Mouse (Mus musculus) activated CD4-positive, CD25-positive, alpha-beta regulatory T cell, adult 4 months (primary cell): ENCODE data around the gene Smo. TPM values are rescaled to one million over a fixed set of nuclear protein-coding genes. Genes with fewer than 3 reads are reported as not detected.

ENCODE experiments used
- ATAC-seq: one replicate; pipeline ENCODE4 v1.8.0; 2017
- polyA plus RNA-seq, 2 experiments: library from polyadenylated mRNA; unstranded; fragments of 100-300 nt; shearing (Covaris generic); gene quantifications; one replicate each; pipeline ENCODE4 v1.2.1; 2017

The Smo gene
- polyA plus RNA-seq, result under 1 TPM in 1 of 2 experiments, not detected in 1; 0.48 TPM

GRCm38 (mm10) chr6:29735336-29735688 is at the start of gene Smo:
Smo (plus strand) TSS chr6:29735503.
- ATAC-seq, result no peak

GRCm38 (mm10) chr6:29685952-29686351 is 49.4 kb upstream of the Smo start:
- no peak for ATAC-seq

DNA sequence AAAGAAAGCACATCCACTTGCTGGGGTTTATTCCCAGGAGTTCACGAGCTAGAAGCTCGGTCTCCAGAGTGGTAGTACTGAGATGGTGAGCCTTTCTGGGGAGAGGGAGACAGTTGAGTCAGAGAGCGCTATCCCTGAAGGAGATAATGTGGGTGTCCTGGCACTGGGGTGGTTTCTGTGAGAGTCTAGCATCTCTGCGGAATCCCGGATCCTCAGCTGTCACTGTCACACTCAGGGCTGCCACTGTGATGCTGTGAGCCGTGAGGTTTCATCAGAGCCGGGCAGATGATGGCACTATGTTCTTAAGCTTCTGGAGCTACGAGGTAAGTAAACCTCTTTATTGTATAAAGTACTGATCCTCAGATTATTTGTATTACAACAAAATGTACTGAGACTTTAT is 45.8 kb upstream of the Smo start:
- ATAC-seq, result no peak

DNA sequence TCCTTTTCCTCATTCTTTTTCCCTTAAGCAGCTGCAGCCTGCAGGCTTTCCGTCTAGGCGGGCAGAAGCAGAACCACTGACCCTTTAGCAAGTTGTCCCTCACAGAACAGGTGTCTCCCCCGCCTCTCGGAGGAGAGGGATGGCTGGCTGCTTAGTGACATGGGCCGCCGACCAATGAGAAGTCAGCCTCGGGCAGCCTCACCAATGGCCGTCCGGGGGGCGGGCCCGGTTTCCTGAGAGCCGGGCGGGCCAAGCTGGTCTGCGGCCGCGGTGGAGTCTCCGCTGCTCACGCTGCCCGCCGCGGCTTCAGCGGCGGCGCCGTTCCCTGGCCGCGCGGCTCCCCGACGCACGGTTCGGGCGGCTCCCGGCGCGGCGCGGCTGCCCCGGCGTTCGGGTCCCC is 41.4 kb upstream of the Smo start, which contains the start of gene Tspan33:
Tspan33 (plus strand) TSS at position 270 of the 400 bp plus-strand sequence.
- peak; percentile 90 for ATAC-seq

GRCm38 (mm10) chr6:29694375-29695289 is 40.7 kb upstream of the Smo start:
- ATAC-seq, result no peak

GRCm38 (mm10) chr6:29695290-29695674 is 40.0 kb upstream of the Smo start:
- ATAC-seq, result no peak

DNA sequence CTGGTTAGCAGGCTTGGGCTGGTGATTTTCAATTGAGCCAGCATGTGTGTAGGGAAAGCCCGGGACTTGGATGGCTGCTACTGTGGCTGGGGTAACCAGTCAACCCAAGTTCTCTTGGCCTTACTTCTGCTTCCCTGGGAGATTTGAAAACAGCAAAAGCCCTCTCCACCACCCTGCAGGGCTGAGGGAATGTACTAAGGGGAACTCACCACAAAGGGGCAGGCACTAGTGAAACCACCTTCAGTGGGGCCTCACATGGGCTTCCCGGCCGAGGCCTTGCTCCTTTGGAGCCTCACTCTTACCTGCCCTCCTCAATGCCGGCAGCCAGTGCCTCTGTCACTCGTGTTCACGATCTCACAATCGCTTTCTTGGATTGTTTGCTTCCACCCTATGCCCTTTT is 39.3 kb upstream of the Smo start:
- ATAC-seq, result no peak

- ATAC-seq, result no peak
Observed at GRCm38 (mm10) chr6:29697139-29697538, 38.2 kb upstream of the Smo start.

DNA sequence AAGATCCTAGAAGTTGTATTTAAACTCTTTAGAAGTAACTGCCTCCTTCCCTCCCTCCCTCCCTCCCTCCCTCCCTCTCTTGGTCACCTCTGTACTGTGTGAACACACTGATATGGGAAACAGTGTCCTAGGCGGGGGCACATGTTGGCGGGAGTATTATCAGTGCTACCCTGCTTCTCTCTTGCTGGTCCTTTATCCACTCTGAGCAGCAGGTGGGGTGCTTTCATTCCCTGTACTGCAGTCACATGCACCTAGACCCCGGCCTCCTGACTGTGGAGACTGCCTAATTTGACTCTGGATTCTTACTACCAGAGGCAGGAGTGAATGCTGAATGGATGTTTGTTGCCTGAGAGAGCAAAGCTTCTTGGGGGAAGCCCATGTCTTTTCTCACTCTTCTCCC is 37.8 kb upstream of the Smo start:
- ATAC-seq, result no peak

- ATAC-seq, result no peak
Observed at GRCm38 (mm10) chr6:29699085-29699745, 36.1 kb upstream of the Smo start.

DNA sequence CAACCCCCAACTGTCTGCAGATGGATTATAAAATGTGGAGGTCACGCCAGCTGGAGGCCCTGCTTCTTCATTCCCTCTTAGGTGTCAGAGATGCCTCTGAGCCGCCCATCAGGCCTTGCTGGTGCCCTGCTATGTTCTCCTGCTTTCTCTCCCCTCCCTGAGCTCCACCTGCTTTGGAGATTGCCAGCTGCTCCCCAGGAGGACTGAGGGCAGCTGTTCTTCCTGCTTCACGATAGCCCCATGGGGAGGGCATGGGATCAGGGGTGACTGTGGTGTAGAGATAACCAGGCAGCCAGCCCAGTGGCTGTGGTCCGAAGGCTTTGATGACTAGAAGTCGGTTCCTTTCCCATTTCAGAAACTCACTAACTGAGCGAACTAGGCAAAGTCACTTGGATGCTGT is 34.3 kb upstream of the Smo start:
- no peak for ATAC-seq

DNA sequence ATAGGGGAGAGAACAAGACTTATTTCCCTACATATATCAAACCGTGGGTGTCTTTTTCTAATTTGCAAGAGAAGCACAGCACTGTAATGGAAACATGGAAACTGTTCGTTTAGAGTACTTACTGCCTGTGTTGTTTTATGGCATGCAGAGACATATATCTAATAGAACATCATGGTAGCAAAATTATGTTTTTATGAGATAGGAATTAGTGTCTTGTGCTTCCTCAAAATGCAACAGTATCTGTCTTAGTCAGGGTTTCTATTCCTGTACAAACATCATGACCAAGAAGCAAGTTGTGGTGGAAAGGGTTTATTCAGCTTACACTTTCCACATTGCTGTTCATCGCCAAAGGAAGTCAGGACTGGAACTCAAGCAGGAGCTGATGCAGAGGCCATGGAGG is 33.2 kb upstream of the Smo start:
- ATAC-seq, result no peak

DNA sequence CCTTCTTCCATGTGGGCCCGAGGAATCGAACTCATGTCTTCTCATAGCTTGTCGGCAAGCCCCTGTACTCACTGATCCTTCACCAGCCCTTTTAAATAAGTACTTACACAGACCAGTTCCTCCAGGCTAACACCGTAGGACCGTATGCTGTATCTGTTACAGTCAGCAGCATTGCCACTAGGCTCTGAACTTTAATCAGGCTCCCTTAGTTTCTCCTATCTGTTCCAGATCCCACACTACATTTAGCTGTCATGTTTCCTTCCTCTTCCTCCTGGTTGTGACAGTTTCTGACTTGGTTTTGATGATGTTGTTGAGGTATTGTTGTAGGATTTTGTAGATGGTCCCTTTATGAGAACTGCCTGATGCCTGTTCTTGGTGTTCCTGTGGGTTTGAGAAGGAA is 31.2 kb upstream of the Smo start:
- no peak for ATAC-seq

DNA sequence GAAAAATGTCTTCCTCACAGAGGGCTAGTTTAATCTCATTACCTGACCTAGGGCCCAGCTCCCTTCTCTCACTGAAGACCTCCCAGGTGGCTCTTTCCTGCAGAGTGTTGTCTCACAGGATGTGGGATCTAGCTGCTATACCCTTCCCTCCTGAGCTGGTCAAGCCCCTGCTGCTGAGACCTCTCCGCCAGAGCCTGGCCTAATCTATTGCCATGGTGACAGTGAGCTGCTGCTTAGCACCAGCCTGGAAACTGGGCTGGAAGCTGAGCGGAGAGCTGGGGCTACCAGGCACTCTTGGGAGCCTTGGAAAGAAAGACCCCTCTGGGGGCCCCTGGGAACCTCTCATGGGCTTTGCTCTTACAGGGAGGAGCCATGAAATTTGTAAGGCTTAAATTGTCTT is 27.4 kb upstream of the Smo start:
- no peak for ATAC-seq

DNA sequence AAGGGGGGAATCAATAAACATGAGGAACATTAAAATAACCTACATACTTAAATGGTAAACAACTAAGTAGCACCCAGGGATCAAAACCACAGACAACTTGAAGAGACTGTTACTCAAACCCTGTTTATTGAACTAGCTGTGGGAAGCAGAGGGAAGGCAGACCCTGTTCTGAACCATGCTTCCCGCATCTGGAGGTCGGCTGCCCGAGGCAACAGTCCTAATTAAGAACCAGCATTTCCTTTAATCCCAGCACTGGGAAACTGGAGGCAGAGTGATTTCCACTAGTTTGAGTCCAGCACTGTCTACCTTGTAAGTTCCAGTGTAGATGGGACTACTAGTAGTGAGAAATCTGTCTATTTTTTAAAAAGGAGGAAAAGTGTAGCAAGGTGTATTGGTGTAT is 24.0 kb upstream of the Smo start:
- no peak for ATAC-seq

- no peak for ATAC-seq
Observed at GRCm38 (mm10) chr6:29712011-29712584, 23.2 kb upstream of the Smo start.

GRCm38 (mm10) chr6:29716624-29717365 is 18.5 kb upstream of the Smo start:
- no peak for ATAC-seq

DNA sequence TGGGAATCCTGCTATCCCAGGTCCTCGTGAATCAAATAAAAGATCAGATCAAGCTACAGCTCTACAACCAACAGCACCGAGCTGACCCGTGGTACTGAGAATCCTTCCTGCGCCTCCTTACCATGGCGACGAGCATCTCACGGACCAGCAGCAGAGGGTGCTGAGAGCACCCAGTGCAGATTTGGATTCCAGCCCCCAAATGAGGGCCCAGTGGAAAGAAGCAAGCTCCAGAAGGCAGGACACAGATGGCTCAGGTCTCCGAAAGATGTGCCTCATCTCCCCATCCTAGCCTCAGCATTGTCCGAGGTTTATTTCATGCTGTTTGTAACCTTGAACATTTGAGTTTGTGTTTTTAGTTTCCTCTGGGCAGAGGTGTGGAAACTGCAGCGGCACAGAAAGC is 17.8 kb upstream of the Smo start:
- ATAC-seq, result no peak

- no peak for ATAC-seq
Observed at GRCm38 (mm10) chr6:29717952-29718521, 17.3 kb upstream of the Smo start.

GRCm38 (mm10) chr6:29718894-29719329 is 16.4 kb upstream of the Smo start:
- ATAC-seq, result no peak

DNA sequence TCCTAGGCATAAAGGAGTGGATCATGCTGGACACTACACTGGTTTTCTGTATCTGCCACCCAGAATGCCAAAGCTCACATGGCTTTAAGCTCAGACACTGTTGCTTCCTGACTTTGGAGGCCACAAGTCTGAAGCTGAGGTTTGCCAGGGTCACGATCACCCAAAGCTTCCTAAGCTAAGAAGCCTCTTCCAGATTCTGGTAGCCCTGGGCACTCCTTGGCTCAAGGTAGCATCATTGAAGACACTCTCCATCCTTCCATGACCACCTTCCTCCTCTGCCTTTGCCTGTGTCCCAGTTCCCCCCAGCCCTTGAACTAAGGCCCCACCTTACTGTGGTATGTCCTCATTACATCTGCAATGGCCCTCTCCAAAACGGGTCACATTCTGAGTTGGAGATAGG is 13.4 kb upstream of the Smo start:
- no peak for ATAC-seq

DNA sequence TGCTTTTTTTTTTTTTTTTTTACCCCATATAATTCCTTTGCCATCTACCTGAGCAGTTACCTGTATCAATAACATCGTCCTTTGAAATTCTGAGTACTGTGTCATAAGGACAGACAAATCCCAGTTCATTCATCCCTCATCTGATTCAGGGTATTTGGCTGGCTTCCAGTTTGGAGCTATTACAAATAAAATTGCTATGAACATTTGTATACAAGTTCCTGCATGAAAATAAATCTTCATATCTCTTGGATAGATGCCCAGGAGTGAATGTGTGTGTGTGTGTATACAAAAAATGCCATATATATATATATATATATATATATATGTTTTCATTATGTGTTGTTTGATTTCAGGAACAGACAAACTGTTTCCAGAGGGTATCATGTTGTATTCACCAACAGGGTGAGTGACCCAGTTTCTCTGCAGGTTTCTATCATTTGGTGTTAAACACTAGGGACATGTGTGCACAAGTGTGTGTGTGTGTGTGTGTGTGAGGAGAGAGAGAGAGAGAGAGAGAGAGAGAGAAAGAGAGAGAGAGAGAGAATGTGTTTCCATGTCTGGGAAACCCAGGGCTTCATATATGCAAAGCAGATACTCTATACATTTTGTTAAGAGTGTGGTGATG is 8.6 kb upstream of the Smo start:
- no peak for ATAC-seq
